Mouse (Mus musculus): Measurements from ENCODE around the gene Bmpr2. TPM values are rescaled to one million over a fixed set of nuclear protein-coding genes. Genes with fewer than 3 reads are reported as not detected.

The Bmpr2 gene
- 4.0 and 4.9 TPM in 2 replicates for polyA plus RNA-seq (2015; fragmentation: Nextera tagmentation; extraction: Ambion mirVana)

GRCm38 (mm10) chr1:59763164-59763768 lies at the start of gene Bmpr2:
Gene Bmpr2, plus strand, starts transcription at chr1:59763400.

GRCm38 (mm10) chr1:59912413-59913157 lies 149.4 kb downstream of the Bmpr2 start, which contains the start of gene Fam117b:
Gene Fam117b, plus strand, starts transcription at chr1:59913006.

Other genes starting within 250 kb of the Bmpr2 start
- 0.56 and 1.7 TPM in 2 replicates for gene Gm973, start 247.1 kb upstream of the Bmpr2 start, polyA plus RNA-seq (2015; fragmentation: Nextera tagmentation; extraction: Ambion mirVana)
- gene Sumo1, start 92.6 kb upstream of the Bmpr2 start, polyA plus RNA-seq (2015; fragmentation: Nextera tagmentation; extraction: Ambion mirVana): 207 and 208 TPM in 2 replicates
- 86.8 and 88.0 TPM in 2 replicates for gene Nop58, start 78.4 kb upstream of the Bmpr2 start, polyA plus RNA-seq (2015; fragmentation: Nextera tagmentation; extraction: Ambion mirVana)
- gene Fam117b, start 149.6 kb downstream of the Bmpr2 start, polyA plus RNA-seq (2015; fragmentation: Nextera tagmentation; extraction: Ambion mirVana): 2.6 and 2.8 TPM in 2 replicates

All from skeletal muscle tissue, postnatal 0 days (tissue).